Mouse (Mus musculus) erythroblast, adult 5-6 weeks (primary cell): ENCODE measurements around the gene Sfi1. TPM values are rescaled to one million over a fixed set of nuclear protein-coding genes. Genes with fewer than 3 reads are reported as not detected.
A peak's percentile ranks its signal among the peaks of the same experiment; 100 is the strongest.
"Not testable (repeated sequence)": the region's sequence is repeated elsewhere in the genome, so short reads cannot be mapped to it uniquely, and the experiment has no call there.

ENCODE experiments used
- ATAC-seq: replicated peaks from 2 replicates; pipeline ENCODE4 v1.8.0; 2016; ENCODE audit warnings: moderate number of reproducible peaks, mild to moderate bottlenecking, moderate TSS enrichment, inconsistent platforms; ENCODE audit not compliant: poor library complexity, low FRiP score, severe bottlenecking
- total RNA-seq, 2 experiments: library from RNA; stranded (forward) in 1 of 2; stranded (reverse) in 1 of 2; fragments of 150-400 nt in 1 of 2; fragments of 200-764, 138-1000 nt in 1 of 2; gene quantifications; 2 replicates each; pipeline versions ENCODE4 v1.2.3 to v1.2.4; 2015 to 2017; ENCODE audit warnings: low replicate concordance in 2 of 2

Gene Sfi1
- total RNA-seq, 2 experiments from 2014 or later = 2.6 TPM; not detected in 1

GRCm38 (mm10) chr11:3178968-3179725 lies 14.1 kb downstream of the Sfi1 start:
- ATAC-seq = not testable (repeated sequence)

DNA sequence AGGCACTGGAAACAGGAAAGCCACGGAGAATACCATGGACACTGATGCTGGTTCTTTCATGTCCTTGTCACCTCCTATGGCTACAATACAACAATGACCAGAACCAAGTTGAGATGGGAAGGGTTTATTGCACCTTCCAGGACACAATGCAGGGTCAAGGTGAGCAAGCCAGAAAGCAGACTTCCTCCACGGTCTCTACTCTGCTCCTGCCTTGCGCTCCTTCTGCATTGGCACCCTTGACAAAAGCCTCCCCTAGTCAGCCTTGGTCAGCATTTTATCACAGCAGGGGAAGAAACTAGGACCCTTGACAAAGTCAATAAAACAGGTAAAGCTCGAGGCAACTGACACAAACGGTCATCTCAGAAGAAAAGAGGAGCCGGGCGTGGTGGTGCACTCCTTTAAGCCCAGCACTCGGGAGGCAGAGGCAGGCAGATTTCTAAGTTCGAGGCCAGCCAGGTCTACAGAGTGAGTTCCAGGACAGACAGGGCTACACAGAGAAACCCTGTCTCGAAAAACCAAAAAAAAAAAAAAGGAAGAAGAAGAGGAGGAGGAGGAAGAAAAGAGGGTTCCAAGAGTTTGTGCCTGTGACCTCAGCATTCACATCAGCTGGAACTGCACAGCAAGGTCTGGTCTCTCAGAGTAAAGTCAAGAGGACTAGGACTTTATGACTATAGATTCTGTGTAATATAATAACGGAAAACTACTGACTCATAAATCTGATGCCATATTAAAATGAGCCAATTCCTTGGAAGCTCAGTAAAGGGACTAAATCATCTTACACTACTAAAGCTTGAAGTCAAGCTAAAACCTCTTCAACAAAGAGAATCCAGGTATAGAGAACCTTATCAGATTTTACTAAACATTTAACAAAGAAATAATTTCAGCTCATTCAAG lies 19.6 kb downstream of the Sfi1 start:
- ATAC-seq = peak; percentile 42

- not testable (repeated sequence) for ATAC-seq
Observed at GRCm38 (mm10) chr11:3172526-3172925, 20.7 kb downstream of the Sfi1 start.

DNA sequence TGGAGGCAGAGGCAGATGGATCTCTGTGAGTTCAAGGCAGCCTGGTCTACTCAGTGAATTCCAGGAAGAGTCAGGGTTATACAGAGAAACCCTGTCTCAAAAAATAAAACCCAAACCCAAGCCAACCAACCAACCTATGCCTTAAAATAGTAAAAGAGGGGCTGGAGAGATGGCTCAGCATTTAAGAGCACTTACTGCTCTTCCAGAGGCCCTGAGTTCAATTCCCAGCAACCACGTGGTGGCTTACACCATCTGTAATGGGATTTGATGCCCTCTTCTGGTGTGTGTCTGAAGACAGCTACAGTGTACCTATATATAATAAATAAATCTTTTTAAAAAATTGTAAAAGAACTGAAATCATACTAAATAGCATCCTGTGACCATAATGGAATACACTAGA lies 21.3 kb downstream of the Sfi1 start:
- ATAC-seq = not testable (repeated sequence)

- ATAC-seq = not testable (repeated sequence)
Observed at GRCm38 (mm10) chr11:3169042-3169441, 24.2 kb downstream of the Sfi1 start.

DNA sequence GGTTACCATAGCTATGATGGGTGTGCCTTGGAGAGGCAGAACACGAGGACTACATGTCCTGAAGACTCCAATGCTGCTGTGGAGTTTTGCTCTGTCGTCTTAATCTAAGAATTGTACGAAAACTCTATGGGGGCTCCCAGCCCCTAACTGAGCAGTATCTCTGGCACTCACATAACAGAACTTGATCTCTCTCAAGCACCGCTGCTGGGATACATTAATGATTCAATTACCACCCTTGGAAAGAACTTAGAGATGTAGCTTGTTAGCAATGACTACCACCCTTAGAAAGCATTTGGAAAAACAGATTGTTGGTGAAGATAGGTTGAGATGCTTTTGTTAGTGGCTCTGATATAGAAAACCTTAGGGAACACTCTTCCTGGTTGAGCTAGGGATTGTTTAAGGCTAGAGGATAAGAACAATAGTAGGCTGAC lies 25.7 kb downstream of the Sfi1 start:
- peak; percentile 10; the same call in 1 of the 2 replicates for ATAC-seq

DNA sequence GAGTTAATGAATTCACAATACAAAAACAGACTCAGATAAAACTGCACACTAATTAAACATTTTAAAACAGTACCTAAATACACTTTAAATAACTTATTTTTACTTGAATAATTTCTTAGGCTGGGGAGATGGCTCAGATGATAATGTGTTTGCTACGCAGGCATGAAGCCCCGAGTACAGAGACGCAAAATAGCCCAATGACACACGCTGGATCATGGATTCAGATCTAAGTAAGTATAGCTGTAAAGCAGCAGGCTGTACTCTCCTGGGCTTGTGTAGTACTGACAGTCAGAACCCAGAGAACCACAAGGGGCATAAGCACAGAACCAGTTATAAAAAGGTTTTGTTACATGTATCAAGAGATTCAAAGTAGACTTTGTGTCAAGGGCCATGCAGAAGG lies 26.1 kb downstream of the Sfi1 start:
- peak; percentile 9; the same call in 1 of the 2 replicates for ATAC-seq

GRCm38 (mm10) chr11:3166321-3166720 lies 26.9 kb downstream of the Sfi1 start:
- ATAC-seq = not testable (repeated sequence)

GRCm38 (mm10) chr11:3165210-3165782 lies 28.0 kb downstream of the Sfi1 start:
- peak; percentile 12; the same call in 1 of the 2 replicates for ATAC-seq

DNA sequence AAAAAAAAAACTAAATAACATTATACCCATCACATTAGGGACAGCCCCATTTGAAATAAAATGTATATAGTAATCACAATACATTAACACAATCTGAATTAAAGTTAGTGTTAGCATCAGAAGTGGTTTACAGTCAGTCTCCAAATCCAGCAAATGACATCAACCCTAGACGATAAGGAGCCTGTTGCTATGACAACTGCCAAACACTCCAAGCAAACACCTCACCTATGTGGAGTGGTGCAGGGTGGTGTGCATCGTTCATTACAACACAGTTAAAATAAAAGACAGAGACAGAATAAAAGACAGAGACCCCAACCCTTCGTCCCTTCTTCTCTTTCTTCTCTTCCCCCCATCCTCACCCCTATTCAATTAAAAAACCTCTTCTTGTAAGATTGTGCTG lies 29.6 kb downstream of the Sfi1 start:
- not testable (repeated sequence) for ATAC-seq

DNA sequence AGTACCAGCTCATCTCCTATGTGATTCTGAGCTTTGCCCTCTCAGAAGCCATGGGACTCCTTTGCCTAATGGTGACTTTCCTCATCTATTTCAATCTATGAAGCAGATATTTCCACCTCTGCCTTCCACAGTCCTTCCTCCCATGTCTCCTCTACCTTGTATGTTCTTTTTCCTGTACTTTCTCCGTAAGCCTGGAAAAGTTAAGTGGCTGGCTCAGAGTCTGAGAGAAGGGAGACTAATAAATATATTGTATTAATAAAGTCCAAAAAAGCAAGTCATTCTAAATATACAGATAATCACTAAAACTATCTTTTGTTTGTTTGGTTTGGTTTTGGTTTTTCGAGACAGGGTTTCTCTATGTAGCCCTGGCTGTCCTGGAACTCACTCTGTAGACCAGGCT lies 30.1 kb downstream of the Sfi1 start:
- ATAC-seq = not testable (repeated sequence)

- ATAC-seq = peak; percentile 6
Observed at GRCm38 (mm10) chr11:3162236-3162897, 30.9 kb downstream of the Sfi1 start.

DNA sequence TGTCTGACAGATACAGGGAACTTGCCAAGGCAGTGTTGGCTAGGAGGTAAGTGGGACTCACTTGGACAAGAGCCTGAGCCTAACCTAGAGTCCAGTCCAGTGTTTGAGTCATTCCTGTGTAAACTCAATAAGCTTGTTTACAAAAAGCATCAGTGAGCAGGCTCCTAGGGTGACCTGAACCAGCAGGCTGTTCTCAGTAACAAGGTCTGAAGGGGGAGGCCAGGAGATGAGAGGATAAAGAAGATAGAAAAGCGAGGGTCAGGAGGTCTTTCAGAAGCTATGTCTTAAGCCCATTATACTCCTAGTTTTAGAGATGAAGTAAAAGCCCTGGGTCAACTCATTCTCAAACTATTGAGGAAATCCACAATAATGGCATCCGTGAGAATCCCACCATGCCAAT lies 31.9 kb downstream of the Sfi1 start:
- ATAC-seq = 0 out of 2 replicates have a peak, but pooled peaks have one; percentile 6

DNA sequence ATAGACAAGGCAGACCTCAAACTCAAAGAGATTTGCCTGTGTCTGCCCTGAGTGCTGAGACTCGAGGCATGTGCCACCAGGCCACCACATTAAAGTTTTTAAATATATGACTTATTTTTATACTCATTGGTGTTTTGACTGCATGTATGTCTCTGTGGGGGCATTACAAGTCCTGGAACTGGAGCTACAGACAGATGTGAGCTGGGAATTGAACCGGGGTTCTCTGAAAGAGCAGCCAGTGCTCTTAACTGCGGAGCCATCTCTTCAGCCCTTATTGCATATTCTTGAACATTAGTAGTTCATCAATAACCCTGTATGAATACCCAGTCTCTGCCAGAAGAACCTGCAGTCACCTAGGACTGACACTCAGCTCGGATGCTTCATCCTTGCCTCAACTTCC lies 34.5 kb downstream of the Sfi1 start:
- ATAC-seq = not testable (repeated sequence)

DNA sequence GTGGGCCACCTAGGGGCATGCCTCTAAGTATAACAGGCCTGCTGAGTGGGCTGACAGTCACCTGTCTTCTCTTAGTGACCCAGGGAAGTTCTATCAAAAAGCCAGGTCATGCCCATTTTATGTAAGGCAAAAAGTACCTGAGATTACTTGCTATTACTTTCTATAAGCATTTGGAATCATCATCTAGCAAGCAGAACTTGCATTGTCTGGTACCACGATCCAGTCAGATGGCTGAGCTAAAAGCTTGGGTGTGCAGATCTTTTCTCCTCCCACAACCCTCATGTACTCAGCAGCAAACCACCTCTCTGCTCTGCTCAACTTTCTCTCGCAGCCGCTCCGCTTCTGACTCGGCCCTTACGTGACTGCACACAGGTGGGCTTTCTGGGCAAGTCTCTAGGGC lies 35.3 kb downstream of the Sfi1 start:
- not testable (repeated sequence) for ATAC-seq

DNA sequence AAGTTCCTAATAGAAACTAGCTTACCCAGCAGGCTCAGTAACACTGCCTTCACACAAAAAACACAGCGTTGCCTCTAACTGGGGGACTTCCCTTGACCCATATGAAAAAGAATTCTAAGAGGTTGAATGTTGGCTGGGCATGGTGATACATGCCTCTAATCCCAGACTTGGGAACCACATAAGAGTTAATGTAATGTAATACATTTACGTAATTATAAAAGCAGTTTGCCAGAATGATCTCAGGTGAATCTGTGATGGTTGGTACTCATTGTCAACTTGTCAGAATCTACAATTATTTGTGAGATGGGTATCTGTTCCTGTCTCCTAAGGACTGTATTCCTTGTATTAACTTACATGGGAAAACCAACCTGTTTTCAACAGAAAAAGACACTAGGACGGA lies 36.3 kb downstream of the Sfi1 start:
- 0 out of 2 replicates have a peak, but pooled peaks have one; percentile 9 for ATAC-seq

DNA sequence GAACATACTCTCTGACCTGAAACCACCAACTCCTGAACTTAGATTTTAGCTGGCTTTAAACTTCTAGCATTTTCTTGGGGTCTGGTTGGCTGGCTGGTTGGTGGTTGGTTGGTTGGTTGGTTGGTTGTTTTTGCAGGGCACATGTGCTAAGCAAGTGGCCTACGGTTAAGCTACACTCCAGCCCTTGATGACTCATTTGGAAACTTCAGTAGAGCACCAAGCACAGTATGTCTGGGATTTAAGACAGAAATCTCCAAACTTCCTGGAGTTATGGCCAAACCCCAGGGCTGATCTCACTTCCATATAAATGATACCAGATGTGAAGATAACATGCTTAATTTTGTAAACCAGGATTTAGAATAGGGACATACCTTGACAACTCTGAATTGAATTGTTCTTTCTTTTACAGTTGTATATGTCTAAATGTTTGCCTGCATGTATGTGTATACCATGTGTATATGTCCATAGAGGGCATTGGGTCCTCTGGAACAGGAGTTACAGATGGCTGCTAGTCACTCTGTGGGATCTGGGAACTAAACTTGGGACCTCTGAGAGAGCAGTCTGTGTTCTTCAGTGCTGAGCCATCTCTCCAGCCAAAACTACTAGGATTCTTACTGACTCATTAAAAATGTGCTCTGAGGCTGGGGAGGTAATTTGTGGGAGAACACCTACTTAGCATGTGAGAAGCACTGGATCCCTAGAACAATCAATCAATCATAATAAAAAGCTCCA lies 39.4 kb downstream of the Sfi1 start:
- ATAC-seq = not testable (repeated sequence)

DNA sequence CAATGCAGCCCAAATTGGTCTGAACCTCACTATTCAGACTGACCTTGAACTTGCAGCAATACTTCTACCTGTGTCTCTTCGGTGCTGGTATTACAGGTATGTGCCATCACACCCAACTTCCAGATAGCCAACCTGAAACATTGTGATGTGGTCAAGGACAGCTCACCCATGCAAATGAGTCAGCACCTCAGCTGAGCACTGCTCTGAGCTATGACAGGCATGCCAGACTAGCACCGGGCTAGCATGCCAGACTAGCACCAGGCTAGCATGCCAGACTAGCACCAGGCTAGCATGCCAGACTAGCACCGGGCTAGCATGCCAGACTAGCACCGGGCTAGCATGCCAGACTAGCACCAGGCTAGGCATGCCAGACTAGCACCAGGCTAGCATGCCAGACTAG lies 41.9 kb downstream of the Sfi1 start:
- 0 out of 2 replicates have a peak, but pooled peaks have one; percentile 8 for ATAC-seq

DNA sequence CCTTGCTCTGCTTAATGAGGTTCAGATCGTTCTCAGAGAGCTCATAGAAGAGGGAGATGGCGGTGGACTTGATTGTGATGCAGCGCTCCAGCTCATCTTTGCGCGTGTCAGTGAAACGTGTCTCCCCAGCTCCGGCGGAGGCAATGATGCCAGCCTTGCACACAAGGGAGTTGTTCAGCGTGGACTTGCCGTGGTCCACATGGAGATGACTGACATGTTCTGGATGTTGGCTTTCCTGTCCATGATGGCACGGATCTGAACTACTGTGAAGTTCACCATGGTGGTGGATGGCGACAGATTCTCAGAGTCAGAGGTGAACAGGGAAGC lies 42.6 kb downstream of the Sfi1 start:
- ATAC-seq = not testable (repeated sequence)
